Mouse (Mus musculus) hindbrain, postnatal 0 days (tissue): ENCODE results near the gene Hmox1. TPM values are rescaled to one million over a fixed set of nuclear protein-coding genes. Genes with fewer than 3 reads are reported as not detected.

ENCODE experiments used
- ATAC-seq: fragments of 200-750 bp; cut with Nextera tagmentation; 2 replicates; pipeline ENCODE4 v1.8.0; 2017; ENCODE audit warnings: mild to moderate bottlenecking, moderate TSS enrichment, moderate library complexity
- DNase-seq: peaks from one replicate; pipeline ENCODE4 v3.0.0-alpha.2; 2015; ENCODE audit warnings: low spot score
- H3K27ac ChIP-seq: fragments of 300-500 bp; sonication (generic); 2 replicates; pipeline ENCODE4 v1.5.1; 2014; ENCODE audit warnings: mild to moderate bottlenecking
- H3K27me3 ChIP-seq: fragments of 300-500 bp; sonication (generic); 2 replicates; pipeline ENCODE4 v1.6.1; 2014; ENCODE audit warnings: low read length, mixed read lengths; ENCODE audit not compliant: insufficient read depth
- H3K36me3 ChIP-seq: fragments of 300-500 bp; sonication (generic); 2 replicates; pipeline ENCODE4 v1.6.1; 2014; ENCODE audit warnings: low read length, mixed read lengths; ENCODE audit not compliant: insufficient read depth
- H3K4me1 ChIP-seq: fragments of 300-500 bp; sonication (generic); 2 replicates; pipeline ENCODE4 v1.6.1; 2014; ENCODE audit warnings: antibody characterized with exemption, low read length, mixed read lengths; ENCODE audit not compliant: insufficient read depth
- H3K4me2 ChIP-seq: fragments of 300-500 bp; sonication (generic); 2 replicates; pipeline ENCODE4 v1.6.1; 2014; ENCODE audit warnings: low read depth, mild to moderate bottlenecking, low read length, moderate library complexity, mixed read lengths
- H3K4me3 ChIP-seq: fragments of 300-500 bp; sonication (generic); 2 replicates; pipeline ENCODE4 v1.5.1; 2014; ENCODE audit warnings: low read length
- H3K9ac ChIP-seq: fragments of 300-500 bp; sonication (generic); replicated peaks from 2 replicates; pipeline ENCODE4 v1.6.1; 2014; ENCODE audit warnings: mild to moderate bottlenecking, low read length, moderate library complexity, mixed read lengths
- H3K9me3 ChIP-seq: fragments of 300-500 bp; sonication (generic); 2 replicates; pipeline ENCODE4 v1.6.1; 2016; ENCODE audit warnings: low read length, mixed read lengths
- CTCF ChIP-seq: IDR thresholded peaks from 2 replicates; pipeline ENCODE4 v1.5.1; 2016; ENCODE audit warnings: antibody characterized with exemption, control low read depth, low read depth
- WGBS: fragments of 180-500 bp; shearing (Covaris S2); extraction: QIAGEN DNeasy Blood & Tissue Kit; methylation state at CpG from one replicate; pipeline ENCODE4 v1.1.7; 2014; 5-methylcytosine and 5-hydroxymethylcytosine counted together
- polyA plus RNA-seq: library from polyadenylated mRNA; unstranded; fragments of >200 nt; fragmentation: Nextera tagmentation; extraction: Ambion mirVana; gene quantifications from 2 replicates; pipeline ENCODE4 v1.2.1, GENCODE M21; 2015
- total RNA-seq: library from RNA; depleted of rRNA; stranded (reverse); fragments of >200 nt; gene quantifications from 2 replicates; pipeline ENCODE4 v1.2.3, GENCODE M21; 2014

Gene Hmox1
- total and polyA plus RNA-seq, 2 experiments from 2014 or later = 12.1 to 21.3 TPM

DNA sequence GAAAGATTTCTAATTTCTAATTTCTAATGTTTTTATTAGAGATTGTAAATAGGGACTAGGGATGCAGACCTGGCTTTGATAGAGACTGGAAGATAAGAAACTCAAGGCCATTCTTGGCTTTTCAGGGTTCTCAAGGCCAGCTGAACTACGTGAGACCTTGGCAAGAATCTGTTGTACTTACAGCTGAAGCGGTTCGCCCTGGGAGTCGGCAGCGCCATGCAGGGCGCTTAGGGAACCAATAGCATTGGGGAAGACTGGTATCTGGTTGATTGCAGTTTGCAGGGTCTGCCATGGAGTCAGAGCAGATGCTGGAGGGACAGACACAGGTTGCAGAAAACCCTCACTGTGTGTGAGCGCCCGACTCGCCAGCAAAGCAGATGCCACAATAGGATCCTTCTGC is 14.6 kb upstream of the Hmox1 start:
- Histone ChIP-seq H3K4me2 (no peak overlapping the region), H3K9ac (no peak overlapping the region), H3K36me3 (no peaks in the 10 kb centered on the region), H3K9me3 (no peaks in the 10 kb centered on the region), H3K4me1 (no peaks in the 10 kb centered on the region), H3K27ac (no peak overlapping the region), H3K4me3 (no peak overlapping the region), H3K27me3 (no peaks in the 10 kb centered on the region)
- WGBS = 95% methylated on average over 9 of the region's 9 CpGs
- ATAC-seq = no peak
- TF ChIP-seq CTCF = no peak
- no peak for DNase-seq

DNA sequence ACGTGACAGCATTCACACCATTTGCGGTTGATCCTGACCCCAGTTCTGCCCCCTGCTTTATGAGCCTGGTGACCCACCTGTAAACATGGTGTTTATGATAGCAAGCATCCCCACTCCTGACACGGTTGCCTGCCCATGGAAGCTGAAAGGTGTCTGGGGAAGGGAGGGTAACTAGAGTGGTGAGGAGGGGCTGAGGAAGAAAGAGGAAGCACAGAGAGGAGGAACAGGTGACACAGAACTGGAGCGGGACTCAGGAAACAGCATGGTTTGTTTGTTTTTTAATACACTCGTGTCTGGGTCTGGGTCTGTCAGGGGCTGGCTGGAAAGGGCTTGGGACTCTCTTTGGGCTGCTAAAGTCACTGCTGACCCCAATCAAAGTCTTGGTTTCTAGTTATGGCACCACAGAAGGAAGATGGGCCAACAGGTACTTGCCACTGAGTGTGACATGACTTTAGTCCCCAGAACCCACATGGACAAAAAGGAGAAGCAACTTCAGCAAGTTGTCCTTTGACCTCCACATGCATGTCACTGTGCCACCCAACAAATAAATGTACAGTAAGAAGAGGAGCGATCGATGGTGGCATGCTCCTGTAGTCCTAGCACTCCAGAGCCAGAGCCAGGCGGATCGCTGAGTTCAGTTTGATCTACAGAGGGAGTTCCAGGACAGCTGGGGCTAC is 11.9 kb upstream of the Hmox1 start:
- H3K9me3 ChIP-seq = no peaks in the 10 kb centered on the region
- TF ChIP-seq CTCF = no peak
- H3K36me3 ChIP-seq = no peaks in the 10 kb centered on the region
- 75% methylated on average over 9 of the region's 9 CpGs for WGBS
- no peak overlapping the region for H3K9ac ChIP-seq
- no peaks in the 10 kb centered on the region for H3K4me1 ChIP-seq
- H3K27me3 ChIP-seq = no peaks in the 10 kb centered on the region
- no peak for ATAC-seq
- no peak overlapping the region for H3K4me2 ChIP-seq
- no peak overlapping the region for H3K4me3 ChIP-seq
- DNase-seq = no peak
- H3K27ac ChIP-seq = no peak overlapping the region

DNA sequence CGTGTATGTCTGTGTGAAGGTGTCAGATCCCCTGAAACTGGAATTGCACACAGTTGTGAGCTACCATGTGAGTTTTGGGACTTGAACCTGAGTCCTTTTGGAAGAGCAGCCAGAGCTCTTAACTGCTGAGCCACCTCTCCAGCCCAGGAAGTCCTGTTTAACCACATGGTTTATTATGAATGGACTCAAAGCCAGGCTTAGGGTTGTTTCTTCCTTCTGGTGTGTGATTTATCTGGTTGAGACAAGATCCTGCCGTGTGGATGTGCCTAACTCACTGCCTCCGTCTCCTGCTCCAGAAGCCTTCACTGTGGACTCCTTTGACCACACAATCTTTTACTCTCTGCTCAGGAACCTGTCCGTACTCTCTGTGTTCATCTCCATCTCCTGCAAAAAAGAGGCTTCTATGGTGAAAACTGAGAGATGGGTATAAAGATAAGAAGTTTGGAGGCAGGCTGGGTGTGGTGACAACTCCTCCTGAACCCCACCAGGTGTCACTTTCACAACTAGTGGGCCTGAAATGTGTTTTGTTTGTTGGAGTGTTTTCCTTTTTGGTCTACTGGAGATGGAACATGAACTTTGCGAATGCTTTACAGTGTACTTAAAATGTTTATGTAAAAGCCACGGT is 11.1 kb upstream of the Hmox1 start:
- 82% methylated on average over 6 of the region's 6 CpGs for WGBS

DNA sequence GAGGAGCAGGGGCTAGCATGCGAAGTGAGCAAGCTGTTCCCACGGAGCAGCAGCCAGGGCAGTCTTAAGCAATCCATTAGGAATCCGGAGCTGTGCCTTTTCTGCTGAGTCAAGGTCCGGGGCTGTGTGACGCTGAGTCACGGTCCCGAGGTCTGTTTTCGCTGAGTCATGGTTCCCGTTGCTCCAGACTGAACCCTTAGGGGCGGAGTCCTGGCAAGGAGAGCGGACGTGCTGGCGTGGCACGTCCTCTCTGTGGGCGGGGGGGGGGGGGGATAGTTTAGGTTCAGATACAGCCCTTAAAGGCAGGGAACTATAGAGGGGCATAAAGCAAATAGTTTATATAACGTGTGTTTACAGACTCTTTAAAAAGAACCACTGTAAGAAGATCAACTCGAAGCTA is 9.6 kb upstream of the Hmox1 start:
- no peak overlapping the region for H3K27ac ChIP-seq
- peak overlapping the region; percentile 52 for H3K4me2 ChIP-seq
- TF ChIP-seq CTCF = no peak
- H3K9ac ChIP-seq = no peak overlapping the region
- H3K4me1 ChIP-seq = no peaks in the 10 kb centered on the region
- DNase-seq (peak; percentile 94), ATAC-seq (peak; percentile 95)
- H3K36me3 ChIP-seq = no peaks in the 10 kb centered on the region
- peak overlapping the region; percentile 20 for H3K4me3 ChIP-seq
- no peaks in the 10 kb centered on the region for H3K9me3 ChIP-seq
- WGBS = 4% methylated on average over 17 of the region's 17 CpGs
- no peaks in the 10 kb centered on the region for H3K27me3 ChIP-seq

More for the DNA sequence above, 11.1 kb upstream of the Hmox1 start:
- Histone ChIP-seq H3K9me3 (no peaks in the 10 kb centered on the region), H3K4me2 (no peak overlapping the region), H3K27ac (no peak overlapping the region), H3K36me3 (no peaks in the 10 kb centered on the region), H3K9ac (no peak overlapping the region), H3K27me3 (no peaks in the 10 kb centered on the region), H3K4me1 (no peaks in the 10 kb centered on the region), H3K4me3 (no peak overlapping the region)
- TF ChIP-seq CTCF = no peak
- ATAC-seq (no peak), DNase-seq (no peak)

- H3K9me3 ChIP-seq = no peaks in the 10 kb centered on the region
- DNase-seq (no peak), ATAC-seq (no peak)
- no peaks in the 10 kb centered on the region for H3K4me1 ChIP-seq
- no peak for TF ChIP-seq CTCF
- H3K36me3 ChIP-seq = no peaks in the 10 kb centered on the region
- H3K4me3 ChIP-seq = no peak overlapping the region
- WGBS = 83% methylated on average over 3 of the region's 3 CpGs
- H3K9ac ChIP-seq = no peak overlapping the region
- H3K4me2 ChIP-seq = peak overlapping the region; percentile 52
- no peak overlapping the region for H3K27ac ChIP-seq
- no peaks in the 10 kb centered on the region for H3K27me3 ChIP-seq
Measured at GRCm38 (mm10) chr8:75084382-75085064, 8.9 kb upstream of the Hmox1 start.

- no peak overlapping the region for H3K4me2 ChIP-seq
- no peaks in the 10 kb centered on the region for H3K9me3 ChIP-seq
- 87% methylated on average over 2 of the region's 2 CpGs for WGBS
- no peak for TF ChIP-seq CTCF
- H3K4me1 ChIP-seq = no peaks in the 10 kb centered on the region
- no peak overlapping the region for H3K27ac ChIP-seq
- no peaks in the 10 kb centered on the region for H3K27me3 ChIP-seq
- no peaks in the 10 kb centered on the region for H3K36me3 ChIP-seq
- no peak for ATAC-seq
- H3K9ac ChIP-seq = no peak overlapping the region
- no peak overlapping the region for H3K4me3 ChIP-seq
- DNase-seq = no peak
Measured at GRCm38 (mm10) chr8:75086002-75086401, 7.4 kb upstream of the Hmox1 start.

GRCm38 (mm10) chr8:75087127-75087526 is 6.3 kb upstream of the Hmox1 start:
- H3K4me1 ChIP-seq = no peaks in the 10 kb centered on the region
- no peak overlapping the region for H3K27ac ChIP-seq
- DNase-seq (no peak), ATAC-seq (no peak)
- no peak overlapping the region for H3K9ac ChIP-seq
- no peaks in the 10 kb centered on the region for H3K36me3 ChIP-seq
- no peak overlapping the region for H3K4me3 ChIP-seq
- H3K4me2 ChIP-seq = no peak overlapping the region
- no peaks in the 10 kb centered on the region for H3K27me3 ChIP-seq
- no peak for TF ChIP-seq CTCF
- H3K9me3 ChIP-seq = no peaks in the 10 kb centered on the region
